Mouse (Mus musculus) erythroblast, embryonic 14.5 days (primary cell): ENCODE data around the gene Ankfy1.

Experiments used
- GATA1 ChIP-seq: IDR thresholded peaks from 2 replicates; pipeline ENCODE4 v1.6.1; 2012; ENCODE audit warnings: low read length, inconsistent platforms, mixed read lengths
- TAL1 ChIP-seq: IDR thresholded peaks from 3 replicates; pipeline ENCODE4 v1.6.1; 2012; ENCODE audit warnings: low read length, inconsistent platforms, mixed read lengths

- TF ChIP-seq TAL1, result no peak
- no peak for TF ChIP-seq GATA1
Measured at GRCm38 (mm10) chr11:72734840-72735518, 45.2 kb downstream of the Ankfy1 start.
